ENCODE assay signal across 8 mouse cellular contexts in the genomic region with DNA sequence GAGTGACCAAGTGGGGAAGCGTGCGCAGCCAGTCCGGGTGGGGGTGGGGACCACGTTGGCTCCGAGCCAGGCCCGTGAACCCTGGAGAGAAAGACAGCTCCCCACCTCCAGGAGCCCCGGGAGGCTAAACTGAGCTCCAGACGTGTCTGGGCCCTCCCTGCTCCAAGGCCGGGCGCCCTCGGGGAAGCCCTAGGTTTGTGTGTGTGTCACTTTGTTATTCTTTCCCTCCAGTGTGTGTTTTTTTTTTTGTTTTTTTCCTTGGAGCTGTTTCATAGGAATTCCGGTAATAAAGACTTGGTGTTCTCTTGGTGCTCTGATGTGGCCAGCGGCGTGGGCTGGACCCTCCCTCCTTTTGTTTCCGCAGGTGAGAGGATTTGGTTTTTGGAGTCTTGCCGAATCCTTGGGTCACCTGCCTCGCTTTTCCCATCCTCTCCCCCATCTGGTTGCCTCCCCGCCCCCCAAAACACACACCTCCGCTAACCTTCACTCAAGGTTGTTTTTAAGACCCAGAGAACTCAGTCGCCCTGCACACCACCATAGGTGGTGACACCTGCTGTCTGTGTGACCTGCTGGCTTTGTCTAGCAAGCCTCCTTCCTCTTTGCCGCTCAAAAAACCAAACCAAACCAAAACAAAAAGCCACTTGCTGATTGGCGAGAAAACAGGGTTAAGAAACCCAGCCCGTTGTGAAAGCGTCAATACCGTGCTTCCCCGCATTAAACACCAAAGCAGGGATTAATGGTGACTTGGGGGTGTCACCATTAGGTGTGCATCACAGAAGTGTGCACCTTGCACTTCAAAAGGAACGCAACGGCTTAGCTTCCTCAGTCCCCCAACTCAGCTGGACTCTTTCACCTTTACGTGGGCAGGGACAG. TPM values are rescaled to one million over a fixed set of nuclear protein-coding genes. Genes with fewer than 3 reads are reported as not detected.
DNase-seq lines count a peak whose midpoint lies in the region; ATAC-seq lines count a peak whose summit lies in the region.

No protein-coding gene starts in this region.

- peak overlapping the region; percentile 39 for H3K9ac ChIP-seq in kidney, embryonic 15.5 days
- H3K9ac ChIP-seq in hindbrain, embryonic 15.5 days, result no peak overlapping the region

- H3K4me1 ChIP-seq in kidney, embryonic 15.5 days, result peaks cover 34% of the 10 kb centered on the region
- peaks cover 17% of the 10 kb centered on the region for H3K4me1 ChIP-seq in hindbrain, embryonic 15.5 days (replicated peaks)

- no peak; the same call in 1 of the 2 replicates for ATAC-seq in kidney, embryonic 15.5 days (replicated peaks; ENCODE audit: low FRiP score)
- no peak for ATAC-seq in hindbrain, embryonic 15.5 days (ENCODE audit: low FRiP score, low read depth)

- H3K27me3 ChIP-seq in kidney, embryonic 15.5 days, result peaks cover 60% of the 10 kb centered on the region
- H3K27me3 ChIP-seq in hindbrain, embryonic 15.5 days, result peaks cover 28% of the 10 kb centered on the region

- no peak overlapping the region for H3K27ac ChIP-seq in kidney, embryonic 15.5 days
- no peak overlapping the region for H3K27ac ChIP-seq in hindbrain, embryonic 15.5 days (replicated peaks)

- H3K4me3 ChIP-seq in kidney, embryonic 15.5 days (replicated peaks), result peak overlapping the region; percentile 31
- H3K4me3 ChIP-seq in hindbrain, embryonic 15.5 days, result no peak overlapping the region

- H3K36me3 ChIP-seq in kidney, embryonic 15.5 days, result peaks cover under 1% of the 10 kb centered on the region; the same call in 1 of the 2 replicates
- H3K36me3 ChIP-seq in hindbrain, embryonic 15.5 days, result no peaks in the 10 kb centered on the region

- H3K4me2 ChIP-seq in kidney, embryonic 15.5 days, result peak overlapping the region; percentile 60
- H3K4me2 ChIP-seq in hindbrain, embryonic 15.5 days, result 0 out of 2 replicates have a peak overlapping the region, but pooled peaks have one; percentile 1

- no peaks in the 10 kb centered on the region for H3K9me3 ChIP-seq in kidney, embryonic 15.5 days (replicated peaks)
- H3K9me3 ChIP-seq in hindbrain, embryonic 15.5 days, result no peaks in the 10 kb centered on the region

- 6% methylated on average over 29 of the region's 29 CpGs for WGBS in kidney, embryonic 15.5 days
- WGBS in hindbrain, embryonic 15.5 days, result 23% methylated on average over 29 of the region's 29 CpGs

- no peak for DNase-seq in kidney, adult 11 months
- DNase-seq in T-cell, adult 2 months (ENCODE audit: low spot score), result peak; percentile 51
- DNase-seq in lung, postnatal 10 days, result peak; percentile 45
- DNase-seq in yolk sac, embryonic 10.5 days (ENCODE audit: low spot score), result no peak
- no peak for DNase-seq in layer of hippocampus, adult 11-12 months (ENCODE audit: low spot score)
- DNase-seq in gastrocnemius, postnatal 10 days, result no peak

RNA-seq across cellular contexts. Expression of a gene that starts 10.1 kb away (rescaled TPM):
- 57.5 and 65.2 TPM in 2 replicates for polyA plus RNA-seq in kidney, embryonic 15.5 days (2015; fragmentation: Nextera tagmentation; extraction: Ambion mirVana)
- 60.3 and 61.7 TPM in 2 replicates for polyA plus RNA-seq in hindbrain, embryonic 15.5 days (2015; fragmentation: Nextera tagmentation; extraction: Ambion mirVana)
- 100 to 1,000 TPM; 121 to 133 TPM for total RNA-seq in gastrocnemius, postnatal 10 days (2021)

Comparison
In these comparisons a context has a peak if more than half of its experiments do, and no peak if none do; other contexts are left out.
1. DNase-seq: peak in T-cell, adult 2 months (single experiment) and lung, postnatal 10 days (single experiment); none in kidney, adult 11 months (single experiment), yolk sac, embryonic 10.5 days (single experiment), layer of hippocampus, adult 11-12 months (single experiment) and gastrocnemius, postnatal 10 days (single experiment).